Mouse (Mus musculus) intestine, embryonic 16.5 days (tissue): Measurements from ENCODE around the gene Adra1d. TPM values are rescaled to one million over a fixed set of nuclear protein-coding genes. Genes with fewer than 3 reads are reported as not detected.

Experiments
- polyA plus RNA-seq: library from polyadenylated mRNA; unstranded; fragments of >200 nt; fragmentation: Nextera tagmentation; extraction: Ambion mirVana; gene quantifications from 2 replicates; pipeline ENCODE4 v1.2.1, GENCODE M21; 2015

Adra1d gene
- polyA plus RNA-seq, 1 experiment from 2014 or later, result 0.28 TPM

Other genes with a start within 250 kb of the Adra1d start
- 1.7 and 2.3 TPM in 2 replicates for gene Rnf24, start 209.4 kb downstream of the Adra1d start, polyA plus RNA-seq
- gene Smox, start 70.8 kb downstream of the Adra1d start, polyA plus RNA-seq, result 20.1 and 21.7 TPM in 2 replicates